Mouse (Mus musculus) cortical plate, adult 2 months (tissue): ENCODE measurements around the gene Btbd10.

Experiments
- CTCF ChIP-seq: fragments of 200-500 bp; IDR thresholded peaks from 2 replicates; pipeline ENCODE4 v1.5.1; 2011; ENCODE audit warnings: mild to moderate bottlenecking, control low read depth, low read length; ENCODE audit not compliant: insufficient read depth; ENCODE audit errors: extremely low read depth
- POLR2A ChIP-seq: fragments of 200-500 bp; IDR thresholded peaks from 2 replicates; pipeline ENCODE4 v1.6.1; 2011; ENCODE audit warnings: mild to moderate bottlenecking, low read length, control low read depth; ENCODE audit not compliant: insufficient read depth; ENCODE audit errors: extremely low read depth

GRCm38 (mm10) chr7:113335250-113335649 is 33.9 kb downstream of the Btbd10 start:
- TF ChIP-seq POLR2A (no peak), CTCF (no peak)
